Mouse (Mus musculus) R1 (cell line): ENCODE results near the gene Mrps18c.

ENCODE experiments used
- DNase-seq: peaks from one replicate; pipeline ENCODE4 v3.0.0-alpha.2; 2018; ENCODE audit warnings: low read depth, low spot score

The Mrps18c gene

DNA sequence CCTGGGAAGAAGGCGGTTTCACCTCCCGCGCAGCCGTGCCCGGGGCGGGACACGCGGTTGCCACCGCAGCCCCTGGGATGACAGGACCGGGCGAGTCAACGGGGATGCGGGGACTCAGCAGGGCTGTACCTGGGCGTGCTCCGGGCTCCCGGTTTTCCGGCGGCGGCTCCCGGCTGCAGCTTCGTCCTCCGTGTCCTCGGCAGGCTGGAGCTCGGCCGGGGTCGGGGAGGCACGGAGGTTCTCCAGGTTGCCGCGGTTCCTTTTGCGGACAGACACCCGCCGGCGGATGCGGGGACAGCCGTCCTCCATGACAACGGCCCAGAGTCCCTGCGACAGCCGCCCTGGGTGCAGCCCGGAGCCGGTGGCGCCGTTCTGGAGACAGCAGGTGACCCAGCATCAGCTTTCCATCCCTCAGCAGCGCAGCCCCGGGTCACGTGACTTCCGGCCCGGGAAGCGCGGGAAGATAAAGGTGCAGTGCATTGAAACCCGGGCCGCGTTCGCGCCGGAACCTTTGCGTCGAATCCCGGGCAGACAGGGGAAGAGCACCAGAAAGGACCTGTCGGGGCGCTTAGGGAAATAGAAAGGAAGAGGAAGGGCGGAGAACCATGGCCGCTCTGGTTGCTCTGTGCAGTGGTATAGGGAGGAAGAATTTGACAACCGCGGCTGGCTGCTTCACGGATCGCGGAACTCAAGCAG, at the start of gene Mrps18c, which contains the start of gene Helq:
Mrps18c (plus strand) TSS at position 463 of the 696 bp plus-strand sequence.
Helq (minus strand) TSS at position 434 of the 696 bp plus-strand sequence.
- DNase-seq, result peak; percentile 96

GRCm38 (mm10) chr5:100750617-100751255, 47.7 kb upstream of the Mrps18c start:
- DNase-seq, result no peak

DNA sequence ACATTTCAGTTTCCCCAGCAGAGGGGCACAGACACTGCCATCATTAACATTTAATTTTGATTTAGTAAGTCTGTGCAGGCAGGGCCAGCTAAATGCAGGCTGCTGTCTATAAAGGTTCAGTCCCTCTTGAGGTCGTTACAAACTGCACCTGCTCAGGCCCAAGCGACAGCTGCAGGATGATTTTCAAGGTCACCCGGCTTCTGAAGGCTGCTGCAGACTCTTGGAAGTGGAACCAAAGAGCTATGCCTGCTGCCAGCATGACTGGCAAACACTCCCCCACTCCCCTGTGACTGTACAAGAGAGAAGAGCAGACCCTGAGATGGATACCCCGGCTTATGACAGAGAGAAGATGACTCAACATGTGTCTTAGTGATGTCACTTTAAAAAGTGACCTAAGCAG, 46.8 kb upstream of the Mrps18c start:
- no peak for DNase-seq

DNA sequence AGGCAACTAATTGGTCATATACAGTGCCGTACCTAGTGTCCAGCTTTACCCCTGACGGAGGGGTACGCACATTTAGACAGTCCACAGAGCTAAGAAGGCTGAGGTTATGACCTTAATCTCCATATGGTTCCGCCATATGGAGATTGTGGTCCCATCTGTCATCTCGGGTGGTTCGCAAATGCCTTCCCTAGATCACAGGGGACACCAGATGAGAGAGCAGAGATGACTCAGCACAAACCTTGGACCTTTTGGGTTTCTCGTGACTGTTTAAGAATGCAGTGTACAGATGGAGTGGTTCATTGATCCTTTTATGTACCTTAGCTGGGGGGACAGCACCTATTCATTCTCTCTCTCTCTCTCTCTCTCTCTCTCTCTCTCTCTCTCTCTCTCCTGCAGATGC, 45.0 kb upstream of the Mrps18c start:
- peak; percentile 27 for DNase-seq

DNA sequence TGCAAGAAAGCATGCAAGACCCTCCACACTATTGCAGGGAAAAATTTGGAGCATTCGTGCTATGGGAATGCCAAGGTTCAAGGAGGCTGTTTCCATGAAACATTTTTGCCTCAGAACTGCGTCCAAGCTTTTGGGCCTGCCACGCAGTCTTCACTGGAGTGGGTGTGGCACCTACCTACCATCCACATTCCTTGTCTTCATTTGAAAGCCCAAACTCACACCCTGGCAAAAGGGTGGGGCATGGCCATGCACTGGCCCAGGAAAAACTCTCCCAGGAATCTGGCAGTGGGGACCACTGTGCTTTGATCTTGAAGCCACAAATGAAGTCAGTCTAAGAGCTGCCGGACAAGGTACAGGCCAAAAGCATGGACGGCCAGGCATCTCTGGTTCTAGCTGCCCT, 40.3 kb upstream of the Mrps18c start:
- peak; percentile 54 for DNase-seq

GRCm38 (mm10) chr5:100760049-100760663, 38.3 kb upstream of the Mrps18c start:
- DNase-seq, result no peak

DNA sequence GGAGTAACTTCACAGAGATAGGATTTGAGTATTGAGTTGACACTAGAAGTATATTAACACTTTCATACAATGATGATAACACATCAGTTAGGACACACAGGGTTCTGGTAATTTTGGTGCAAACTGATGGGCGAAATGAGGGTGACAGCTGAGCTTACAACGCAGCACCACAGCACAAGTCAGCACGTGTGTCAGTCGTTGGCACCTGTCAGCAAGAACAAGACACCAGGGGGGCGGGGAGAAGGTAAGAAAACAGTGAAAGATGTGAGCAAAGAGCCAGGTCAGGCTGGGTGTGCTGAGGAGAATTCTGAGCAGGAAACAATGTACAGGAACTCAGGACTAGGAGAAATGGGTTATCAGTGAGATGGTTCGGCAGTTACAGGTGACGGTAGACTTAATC, 36.7 kb upstream of the Mrps18c start:
- DNase-seq, result no peak

DNA sequence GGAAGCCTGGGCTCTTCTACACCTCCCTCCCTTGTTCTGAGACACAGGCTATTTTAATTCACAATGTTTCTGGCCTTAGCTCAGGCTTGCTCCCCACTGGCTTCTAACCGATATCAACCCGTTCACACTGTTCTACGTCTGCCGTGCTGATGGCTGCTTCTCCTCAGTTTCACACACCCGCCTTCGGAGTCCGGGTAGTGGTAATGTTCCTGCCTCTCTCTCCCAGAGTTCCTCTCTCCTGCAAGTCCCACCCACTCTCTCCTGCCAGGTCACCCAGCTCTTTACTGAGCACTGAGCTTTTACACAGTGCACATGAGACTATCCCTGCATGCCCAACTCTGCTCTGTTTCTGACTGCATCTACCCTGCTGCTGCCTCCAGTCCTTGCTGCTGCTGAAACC, 32.4 kb upstream of the Mrps18c start:
- DNase-seq, result peak; percentile 83

DNA sequence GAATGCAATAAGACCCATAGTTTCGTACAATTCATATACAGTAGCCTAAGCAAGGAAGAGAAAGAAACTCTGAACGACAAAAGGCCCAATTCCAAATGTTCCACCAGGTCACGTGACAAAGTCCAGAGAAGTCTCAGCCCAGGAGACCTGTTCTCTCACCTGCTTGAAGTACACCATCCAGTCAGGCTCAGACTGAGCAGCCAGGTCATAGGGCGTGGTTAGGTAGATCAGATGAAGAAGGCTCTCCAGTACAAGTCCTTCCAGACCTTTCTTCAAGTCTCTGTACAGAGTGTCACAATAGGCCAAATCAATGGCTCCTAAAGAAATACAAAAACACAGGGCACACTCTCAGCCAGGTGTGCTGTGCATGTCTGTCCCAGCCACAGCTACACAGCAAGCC, 26.9 kb upstream of the Mrps18c start:
- no peak for DNase-seq

DNA sequence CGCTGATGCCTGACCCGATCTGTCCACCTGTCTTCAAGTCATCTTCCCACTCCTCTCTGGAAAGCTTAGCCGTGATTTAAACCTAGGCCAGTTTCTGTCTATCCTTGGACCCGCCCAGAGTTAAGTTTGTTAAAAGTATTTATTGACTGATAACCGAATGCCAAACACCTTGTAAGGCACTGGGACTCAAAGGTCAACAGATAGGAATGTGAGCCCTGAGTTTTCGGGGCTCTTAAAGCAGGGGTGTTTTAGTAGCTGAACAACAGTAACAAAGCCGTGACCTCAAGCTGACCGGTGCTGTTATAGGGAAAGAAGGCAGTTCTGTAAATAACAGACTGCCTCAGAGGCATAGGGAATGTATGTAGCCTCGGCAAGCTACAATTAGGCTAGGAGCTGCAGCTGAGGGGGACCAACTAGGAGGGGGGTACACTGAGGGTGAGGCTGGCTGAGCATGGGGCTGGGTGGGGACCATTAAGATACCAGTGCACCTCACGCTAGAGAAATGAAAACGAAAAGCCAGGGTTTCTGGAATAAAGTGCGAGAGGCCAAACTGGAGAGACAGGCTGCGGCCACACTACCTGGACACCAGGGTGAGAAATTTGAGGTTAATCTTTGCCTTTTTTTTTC, 22.5 kb upstream of the Mrps18c start:
- DNase-seq, result no peak

GRCm38 (mm10) chr5:100776900-100777299, 21.5 kb upstream of the Mrps18c start:
- DNase-seq, result no peak

DNA sequence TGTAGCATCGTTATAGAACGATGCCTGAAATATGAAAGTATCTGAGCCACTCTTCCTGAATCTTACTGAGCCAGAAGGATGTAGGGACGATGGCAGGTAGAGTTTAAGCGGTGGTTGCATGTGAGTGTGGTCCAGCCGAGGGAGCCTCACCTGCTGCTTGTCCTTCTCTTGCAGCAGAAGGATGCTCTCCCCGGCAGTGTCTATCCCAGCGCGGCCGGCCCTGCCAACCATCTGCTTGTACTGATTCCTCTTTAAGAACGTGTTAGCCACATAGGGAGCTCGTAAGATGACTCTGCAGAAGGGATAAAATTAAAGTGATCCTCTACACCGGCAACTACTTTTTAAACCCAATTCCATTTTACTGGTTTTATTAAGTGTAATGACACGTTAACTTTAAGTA, 19.4 kb upstream of the Mrps18c start:
- DNase-seq, result no peak

GRCm38 (mm10) chr5:100787527-100787926, 10.9 kb upstream of the Mrps18c start:
- no peak for DNase-seq

DNA sequence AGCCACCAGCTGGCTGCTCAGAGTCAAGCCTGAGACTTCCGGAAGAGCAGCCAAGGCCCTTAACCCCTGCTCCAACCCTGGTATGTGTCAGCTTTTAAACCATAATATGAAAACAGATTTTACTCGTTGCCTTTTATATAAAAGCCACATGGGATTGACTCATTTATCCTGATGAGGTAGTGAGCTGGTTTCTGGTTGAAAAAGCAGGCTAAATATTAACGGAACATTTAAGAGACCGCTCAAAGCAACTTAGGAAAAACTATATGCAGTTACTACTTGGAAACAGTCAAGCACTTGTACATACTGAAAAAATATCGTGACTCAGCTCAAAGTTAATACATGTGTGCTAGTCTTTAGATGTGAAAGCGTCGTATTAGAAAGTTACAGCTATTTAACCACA, 6.2 kb upstream of the Mrps18c start:
- no peak for DNase-seq

- DNase-seq, result no peak
Measured at GRCm38 (mm10) chr5:100794084-100794483, 4.3 kb upstream of the Mrps18c start.

- no peak for DNase-seq
Measured at GRCm38 (mm10) chr5:100818341-100818740, 19.9 kb downstream of the Mrps18c start.

DNA sequence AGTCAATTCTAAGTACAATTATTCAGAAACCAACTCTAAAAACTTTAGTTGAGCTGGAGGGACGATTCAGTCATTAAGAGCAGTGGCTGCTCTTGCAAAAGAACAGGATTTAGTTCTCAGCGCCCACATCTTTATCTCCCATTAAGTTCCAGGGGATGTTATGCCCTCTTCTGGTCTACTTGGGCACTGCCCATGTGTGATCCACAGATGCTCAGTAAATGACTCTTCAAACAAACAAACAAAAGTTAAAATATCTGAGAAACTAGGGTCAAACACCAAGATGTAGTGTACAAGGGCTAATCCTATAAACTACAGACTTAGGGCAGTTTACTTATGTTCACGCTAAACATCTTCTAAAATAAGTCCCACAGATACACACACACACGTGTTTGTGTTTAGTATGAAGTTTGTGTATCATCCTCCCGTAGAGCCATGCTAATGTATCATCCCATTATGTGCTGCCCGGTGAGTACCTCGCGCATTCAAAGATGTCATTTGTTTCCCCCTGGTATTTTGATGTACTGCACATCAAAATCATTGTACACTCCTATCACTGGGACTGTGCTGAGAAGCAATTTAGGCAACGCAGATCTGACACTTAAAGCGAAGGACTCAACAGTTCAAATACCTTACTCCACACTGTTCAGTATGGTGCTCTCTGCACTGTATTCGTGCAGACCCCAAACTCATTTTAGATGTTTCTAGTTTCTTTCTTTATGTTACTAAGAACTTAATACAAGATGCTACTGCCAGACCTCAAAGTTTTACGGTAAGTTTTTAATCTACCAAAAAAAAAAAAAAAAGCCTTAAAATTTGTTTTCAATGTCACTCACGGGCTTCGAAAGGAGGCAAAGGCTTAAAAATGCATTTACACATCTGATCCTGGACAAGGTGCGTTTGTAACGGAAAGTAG, 21.4 kb downstream of the Mrps18c start:
- peak; percentile 67 for DNase-seq

- peak; percentile 84 for DNase-seq
Measured at GRCm38 (mm10) chr5:100820483-100821184, 22.2 kb downstream of the Mrps18c start, which contains the start of gene Abraxas1. Gene Abraxas1, minus strand, starts transcription at chr5:100820965.

DNA sequence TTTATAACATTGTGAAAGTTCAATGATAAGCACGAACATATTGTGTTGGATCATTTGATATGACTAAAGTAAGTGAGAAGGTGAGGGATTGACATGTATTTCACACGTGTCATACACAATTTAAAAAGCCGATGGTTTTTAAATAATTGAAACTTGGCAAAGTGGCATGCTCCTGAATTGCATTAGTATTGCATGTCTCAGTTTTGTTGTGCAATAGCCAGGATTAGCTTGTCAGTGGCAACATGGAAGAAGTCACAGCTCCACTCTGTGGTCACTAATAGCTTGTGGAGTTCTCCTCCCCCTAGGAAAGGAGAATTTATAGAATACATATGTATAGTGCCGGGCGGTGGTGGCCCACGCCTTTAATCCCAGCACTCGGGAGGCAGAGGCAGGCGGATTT, 22.9 kb downstream of the Mrps18c start:
- DNase-seq, result no peak

DNA sequence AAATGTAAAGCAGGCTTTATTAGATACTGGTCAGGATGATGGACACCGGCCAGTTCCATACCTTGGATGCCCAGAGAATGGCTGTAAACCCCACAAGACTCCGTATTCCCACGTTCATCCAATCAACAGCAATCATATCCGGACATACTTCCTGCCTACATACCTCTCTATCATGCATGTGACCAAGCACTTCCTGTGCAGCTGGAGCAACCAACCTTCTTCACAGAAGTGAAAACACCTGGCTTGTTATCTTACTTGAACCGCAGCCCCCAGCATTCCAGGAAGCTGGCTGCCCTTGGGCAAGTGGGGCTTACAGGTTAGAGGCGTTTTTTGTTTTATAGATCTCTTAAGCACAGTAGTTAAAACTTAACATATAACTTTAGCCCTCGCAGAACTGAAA, 24.4 kb downstream of the Mrps18c start:
- DNase-seq, result no peak

- peak; percentile 49 for DNase-seq
Measured at GRCm38 (mm10) chr5:100825975-100826374, 27.5 kb downstream of the Mrps18c start.
